Mouse (Mus musculus) liver, postnatal 0 days (tissue): ENCODE results near the gene Chpf2. TPM values are rescaled to one million over a fixed set of nuclear protein-coding genes. Genes with fewer than 3 reads are reported as not detected.
A peak's percentile ranks its signal among the peaks of the same experiment; 100 is the strongest.

Experiments used
- ATAC-seq: fragments of 200-750 bp; cut with Nextera tagmentation; 2 replicates; pipeline ENCODE4 v1.8.0; 2017; ENCODE audit warnings: mild to moderate bottlenecking, moderate library complexity
- DNase-seq: peaks from one replicate; pipeline ENCODE4 v3.0.0-alpha.2; 2016
- H3K27ac ChIP-seq: fragments of 300-500 bp; sonication (generic); 2 replicates; pipeline ENCODE4 v1.5.1; 2014; ENCODE audit warnings: antibody characterized with exemption, moderate library complexity, mild to moderate bottlenecking, low read depth
- H3K27me3 ChIP-seq: fragments of 300-500 bp; sonication (generic); 2 replicates; pipeline ENCODE4 v1.6.1; 2014; ENCODE audit warnings: low read length, control low read depth, mixed read lengths; ENCODE audit not compliant: insufficient read depth
- H3K36me3 ChIP-seq: fragments of 300-500 bp; sonication (generic); replicated peaks from 2 replicates; pipeline ENCODE4 v1.6.1; 2014; ENCODE audit warnings: mild to moderate bottlenecking, control low read depth, low read length, moderate library complexity, mixed read lengths; ENCODE audit not compliant: insufficient read depth
- H3K4me1 ChIP-seq: fragments of 300-500 bp; sonication (generic); 2 replicates; pipeline ENCODE4 v1.6.1; 2014; ENCODE audit warnings: antibody characterized with exemption, mild to moderate bottlenecking, control low read depth; ENCODE audit not compliant: insufficient read depth
- H3K4me2 ChIP-seq: fragments of 300-500 bp; sonication (generic); 2 replicates; pipeline ENCODE4 v1.6.1; 2014; ENCODE audit warnings: low read depth, mild to moderate bottlenecking, low read length, moderate library complexity, mixed read lengths
- H3K4me3 ChIP-seq: fragments of 300-500 bp; sonication (generic); 2 replicates; pipeline ENCODE4 v1.5.1; 2014; ENCODE audit warnings: low read depth, low read length
- H3K9ac ChIP-seq: fragments of 300-500 bp; sonication (generic); replicated peaks from 2 replicates; pipeline ENCODE4 v1.6.1; 2014; ENCODE audit warnings: mild to moderate bottlenecking, moderate library complexity
- H3K9me3 ChIP-seq: fragments of 300-500 bp; sonication (generic); 2 replicates; pipeline ENCODE4 v1.6.1; 2016; ENCODE audit warnings: mild to moderate bottlenecking, control low read depth, low read length, mixed read lengths
- CTCF ChIP-seq: sonication (generic); IDR thresholded peaks from 2 replicates; pipeline ENCODE4 v1.5.1; 2016; ENCODE audit warnings: antibody characterized with exemption, low read depth
- EP300 ChIP-seq: IDR thresholded peaks from 2 replicates; pipeline ENCODE4 v1.6.1; 2016; ENCODE audit warnings: antibody characterized with exemption, low read depth, mild to moderate bottlenecking
- WGBS: fragments of 180-500 bp; shearing (Covaris S2); extraction: QIAGEN DNeasy Blood & Tissue Kit; methylation state at CpG from one replicate; pipeline ENCODE4 v1.1.7; 2014; ENCODE audit not compliant: insufficient replicate concordance; 5-methylcytosine and 5-hydroxymethylcytosine counted together
- polyA plus RNA-seq: library from polyadenylated mRNA; unstranded; fragments of >200 nt; fragmentation: Nextera tagmentation; extraction: Ambion mirVana; gene quantifications from 2 replicates; pipeline ENCODE4 v1.2.1, GENCODE M21; 2015

Chpf2 gene
- polyA plus RNA-seq, 1 experiment from 2014 or later, result 15.9 TPM

- DNase-seq (no peak), ATAC-seq (peak; percentile 15)
- under 1% methylated on average over 32 of the region's 32 CpGs for WGBS
- peak overlapping the region; percentile 93 for H3K4me2 ChIP-seq
- H3K4me1 ChIP-seq, result peaks cover 19% of the 10 kb centered on the region
- H3K27ac ChIP-seq, result peak overlapping the region; percentile 70
- H3K4me3 ChIP-seq, result peak overlapping the region; percentile 66
- H3K9ac ChIP-seq, result peak overlapping the region; percentile 79
- TF ChIP-seq EP300 (no peak), CTCF (no peak)
- H3K27me3 ChIP-seq, result no peaks in the 10 kb centered on the region
- no peaks in the 10 kb centered on the region for H3K9me3 ChIP-seq
- H3K36me3 ChIP-seq, result peaks cover 30% of the 10 kb centered on the region
These were observed 9.7 kb upstream of the Chpf2 start for GRCm38 (mm10) chr5:24576801-24577182.

DNA sequence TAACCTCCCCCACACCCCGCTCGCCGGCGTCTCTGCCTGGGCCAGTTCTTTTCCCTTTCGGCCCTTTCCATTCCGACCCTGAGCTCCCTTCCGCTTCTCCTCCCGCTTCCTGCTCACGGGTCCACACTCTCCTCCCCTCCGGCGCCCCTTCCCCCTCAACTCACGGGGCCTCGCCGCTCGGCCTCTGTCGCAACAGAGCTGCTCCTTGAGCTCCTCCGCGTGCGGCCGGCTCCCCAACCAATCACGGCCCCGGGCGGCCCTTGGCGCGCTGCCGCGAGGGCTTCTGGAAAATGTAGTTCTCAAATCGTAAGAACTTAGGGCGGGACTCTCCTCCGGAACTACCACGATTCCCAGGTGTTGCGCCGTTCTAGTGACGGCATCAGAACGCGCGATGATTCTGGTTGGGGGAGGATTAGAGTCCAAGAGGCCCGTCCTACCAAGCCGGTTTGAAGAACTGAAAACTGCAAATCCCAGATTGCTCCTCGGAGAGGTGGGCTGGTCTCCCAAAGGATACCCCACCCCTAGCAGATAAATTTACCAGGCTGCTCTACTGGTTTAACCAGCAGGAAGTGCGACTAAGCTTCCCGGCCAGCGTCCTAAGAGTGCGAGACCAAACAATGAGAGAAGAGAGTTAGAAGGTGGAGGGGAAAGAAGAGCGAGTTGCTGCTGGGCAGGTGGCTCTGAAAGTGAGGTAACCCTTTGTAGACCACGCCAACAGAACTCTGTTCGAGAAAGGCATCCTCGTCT lies 9.2 kb upstream of the Chpf2 start, which contains the start of gene Abcf2:
Abcf2 (minus strand) TSS at position 285 of the 747 bp plus-strand sequence.
- H3K4me3 ChIP-seq, result peak within 1 kb of the TSS; percentile 66
- peaks cover 19% of the 10 kb centered on the region for H3K4me1 ChIP-seq
- H3K4me2 ChIP-seq, result peak within 1 kb of the TSS; percentile 93
- ATAC-seq (peak; percentile 94), DNase-seq (peak; percentile 99)
- no peaks in the 10 kb centered on the region for H3K27me3 ChIP-seq
- H3K36me3 ChIP-seq, result peaks cover 25% of the 10 kb centered on the region
- H3K9me3 ChIP-seq, result no peaks in the 10 kb centered on the region
- WGBS, result under 1% methylated on average over 48 of the region's 48 CpGs
- peak; percentile 70; the same call in 1 of the 2 replicates for TF ChIP-seq EP300
- no peak for TF ChIP-seq CTCF
- H3K27ac ChIP-seq, result peak within 1 kb of the TSS; percentile 77
- H3K9ac ChIP-seq, result peak within 1 kb of the TSS; percentile 79

- Histone ChIP-seq H3K36me3 (peaks cover 15% of the 10 kb centered on the region), H3K4me2 (peak overlapping the region; percentile 93), H3K27me3 (no peaks in the 10 kb centered on the region), H3K4me3 (peak overlapping the region; percentile 66), H3K9ac (peak overlapping the region; percentile 36), H3K9me3 (no peaks in the 10 kb centered on the region), H3K4me1 (peaks cover 19% of the 10 kb centered on the region), H3K27ac (peak overlapping the region; percentile 77)
- ATAC-seq (no peak), DNase-seq (peak; percentile 10)
- TF ChIP-seq CTCF, result peak; percentile 19; the same call in 1 of the 2 replicates
- TF ChIP-seq EP300, result no peak
- 25% methylated on average over 6 of the region's 6 CpGs for WGBS
These were observed 8.2 kb upstream of the Chpf2 start for GRCm38 (mm10) chr5:24578109-24578963.

DNA sequence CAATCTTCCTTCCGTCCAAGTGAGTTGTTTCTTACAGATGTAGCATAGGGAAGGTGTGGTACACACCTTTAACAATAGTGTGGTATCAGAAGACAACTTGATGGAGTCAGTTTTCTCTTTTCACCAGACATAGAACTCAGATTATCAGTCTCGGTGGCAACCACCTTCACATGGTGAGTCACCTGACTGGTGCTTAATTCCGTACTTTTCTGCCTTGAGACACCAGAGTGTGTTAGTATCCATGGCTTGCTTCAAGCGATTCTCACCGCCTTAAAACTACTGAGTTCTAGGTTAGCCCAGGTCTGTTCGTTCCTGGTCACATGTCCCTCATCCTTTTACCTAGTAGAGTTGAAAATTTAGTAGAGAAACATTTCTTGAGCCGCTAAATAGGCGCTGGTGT lies 435 bp upstream of the Chpf2 start:
- peak overlapping the region; percentile 91 for H3K4me2 ChIP-seq
- H3K27me3 ChIP-seq, result no peaks in the 10 kb centered on the region
- H3K36me3 ChIP-seq, result peaks cover 11% of the 10 kb centered on the region
- DNase-seq (no peak), ATAC-seq (peak; percentile 26)
- no peaks in the 10 kb centered on the region for H3K9me3 ChIP-seq
- 0 out of 2 replicates have a peak overlapping the region, but pooled peaks have one; percentile 75 for H3K27ac ChIP-seq
- H3K4me1 ChIP-seq, result peaks cover 14% of the 10 kb centered on the region
- WGBS, result 11% methylated on average over 8 of the region's 8 CpGs
- H3K4me3 ChIP-seq, result peak overlapping the region; percentile 86
- TF ChIP-seq EP300 (no peak), CTCF (no peak)
- H3K9ac ChIP-seq, result peak overlapping the region; percentile 80

GRCm38 (mm10) chr5:24587200-24587577 lies 648 bp downstream of the Chpf2 start:
- Histone ChIP-seq H3K36me3 (peaks cover 11% of the 10 kb centered on the region), H3K9me3 (no peaks in the 10 kb centered on the region), H3K4me3 (peak overlapping the region; percentile 86), H3K4me2 (peak overlapping the region; percentile 91), H3K4me1 (peaks cover 24% of the 10 kb centered on the region), H3K27ac (peak overlapping the region; percentile 75), H3K27me3 (no peaks in the 10 kb centered on the region), H3K9ac (peak overlapping the region; percentile 80)
- peak; percentile 51 for ATAC-seq
- no peak for DNase-seq
- 16% methylated on average over 4 of the region's 4 CpGs for WGBS
- TF ChIP-seq EP300 (no peak), CTCF (no peak)
